Mouse (Mus musculus) kidney, adult 2 months (tissue): ENCODE measurements at regions not wholly inside any gene's neighbourhood (a gene's known extent, or its start where the extent isn't known, plus 50 kb on each side); places are given as distances from the start of the nearest gene placed in this dataset.

Source experiments
- CTCF ChIP-seq: fragments of 200-500 bp; conservative IDR thresholded peaks from 2 replicates; pipeline ENCODE4 v1.5.1; 2011; ENCODE audit warnings: low read depth, mild to moderate bottlenecking, control low read depth, low read length, moderate library complexity, mixed read lengths; ENCODE audit not compliant: insufficient read depth, insufficient read length
- POLR2A ChIP-seq: fragments of 200-500 bp; IDR thresholded peaks from one replicate; pipeline ENCODE4 v1.6.1; 2011; ENCODE audit warnings: low read depth, low read length, control low read depth

DNA sequence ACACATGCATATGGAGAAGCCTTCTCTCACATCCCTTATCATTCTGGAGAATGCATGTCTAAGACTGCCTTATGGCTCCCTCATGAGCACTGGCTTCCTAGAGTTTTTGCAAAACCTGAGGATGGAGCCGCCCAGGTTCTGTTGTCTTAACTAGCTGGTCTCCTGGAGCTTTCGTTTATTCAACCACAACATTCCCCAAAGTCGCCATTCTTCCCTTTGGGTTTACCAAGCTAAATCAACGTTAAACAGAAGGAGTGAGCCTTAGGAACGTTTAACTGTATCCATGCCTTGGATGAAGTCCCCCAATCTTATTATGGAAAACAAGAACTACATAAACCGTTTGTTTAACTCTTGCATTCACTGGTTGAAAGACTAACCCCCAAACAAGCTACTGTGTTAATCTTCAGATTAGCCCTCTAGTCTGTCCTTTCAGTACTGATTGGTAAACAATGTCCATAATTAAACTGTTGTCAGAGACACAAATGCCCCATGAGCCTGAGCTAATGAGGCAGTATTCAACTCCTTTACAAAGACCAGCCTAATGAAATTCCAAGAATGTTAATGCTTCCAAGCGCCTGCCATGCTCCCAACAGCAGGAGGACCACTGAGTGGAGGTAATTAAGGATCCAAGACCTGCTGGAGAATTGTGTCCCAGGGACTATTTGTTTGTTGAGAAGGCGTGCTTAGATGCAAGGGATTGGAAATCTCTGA is 121.1 kb upstream of the Cdkn3 start:
- no peak for TF ChIP-seq CTCF
- TF ChIP-seq POLR2A: no peak
